Mouse (Mus musculus): ENCODE data around the gene Acan. TPM values are rescaled to one million over a fixed set of nuclear protein-coding genes. Genes with fewer than 3 reads are reported as not detected.

Acan gene
- under 0.01 and 0.01 TPM in 2 replicates for polyA plus RNA-seq (2012; rRNA removed)

GRCm38 (mm10) chr7:79053383-79053889, at the start of gene Acan:
Acan (plus strand) TSS chr7:79053483.

GRCm38 (mm10) chr7:79130843-79131444, 77.7 kb downstream of the Acan start, which contains the start of gene Hapln3:
Hapln3 (minus strand) TSS chr7:79131018.

GRCm38 (mm10) chr7:79148711-79149266, 95.5 kb downstream of the Acan start, which contains the start of gene Mfge8:
Mfge8 (minus strand) TSS chr7:79149060.

Other genes starting within 250 kb of the Acan start
- 4.5 and 5.2 TPM in 2 replicates for gene Det1, start 206.2 kb upstream of the Acan start, polyA plus RNA-seq (2012; rRNA removed)
- gene Aen, start 157.6 kb upstream of the Acan start, polyA plus RNA-seq (2012; rRNA removed) = 10.2 and 11.3 TPM in 2 replicates
- 124 and 150 TPM in 2 replicates for gene Isg20, start 140.1 kb upstream of the Acan start, polyA plus RNA-seq (2012; rRNA removed)
- 0.05 and 0.06 TPM in 2 replicates for gene Hapln3, start 77.5 kb downstream of the Acan start, polyA plus RNA-seq (2012; rRNA removed)
- 45.7 and 46.0 TPM in 2 replicates for gene Mfge8, start 95.6 kb downstream of the Acan start, polyA plus RNA-seq (2012; rRNA removed)
- 14.1 and 14.2 TPM in 2 replicates for gene Abhd2, start 219.7 kb downstream of the Acan start, polyA plus RNA-seq (2012; rRNA removed)